Mouse (Mus musculus) hindbrain, embryonic 15.5 days (tissue): ENCODE measurements around the gene Pdia5. TPM values are rescaled to one million over a fixed set of nuclear protein-coding genes. Genes with fewer than 3 reads are reported as not detected.

Experiments
- ATAC-seq: fragments of 200-750 bp; cut with Nextera tagmentation; 2 replicates; pipeline ENCODE4 v1.8.0; 2017; ENCODE audit warnings: low read depth, moderate number of reproducible peaks, moderate TSS enrichment; ENCODE audit not compliant: low FRiP score
- H3K27ac ChIP-seq: fragments of 300-500 bp; sonication (generic); replicated peaks from 2 replicates; pipeline ENCODE4 v1.5.1; 2015; ENCODE audit warnings: mild to moderate bottlenecking, inconsistent platforms
- H3K27me3 ChIP-seq: fragments of 300-500 bp; sonication (generic); 2 replicates; pipeline ENCODE4 v1.6.1; 2015; ENCODE audit warnings: control low read depth, inconsistent platforms
- H3K36me3 ChIP-seq: fragments of 300-500 bp; sonication (generic); 2 replicates; pipeline ENCODE4 v1.6.1; 2015; ENCODE audit warnings: control low read depth, inconsistent platforms
- H3K4me1 ChIP-seq: fragments of 300-500 bp; sonication (generic); replicated peaks from 2 replicates; pipeline ENCODE4 v1.6.1; 2015; ENCODE audit warnings: control low read depth, inconsistent platforms
- H3K4me2 ChIP-seq: fragments of 300-500 bp; sonication (generic); 2 replicates; pipeline ENCODE4 v1.6.1; 2015; ENCODE audit warnings: moderate library complexity, mild to moderate bottlenecking, inconsistent platforms
- H3K4me3 ChIP-seq: fragments of 300-500 bp; sonication (generic); 2 replicates; pipeline ENCODE4 v1.5.1; 2015; ENCODE audit warnings: mild to moderate bottlenecking, inconsistent platforms
- H3K9ac ChIP-seq: fragments of 300-500 bp; sonication (generic); 2 replicates; pipeline ENCODE4 v1.6.1; 2015; ENCODE audit warnings: inconsistent platforms
- H3K9me3 ChIP-seq: fragments of 300-500 bp; sonication (generic); 2 replicates; pipeline ENCODE4 v1.6.1; 2016; ENCODE audit warnings: control low read depth, inconsistent platforms
- WGBS: fragments of 180-500 bp; shearing (Covaris S2); methylation state at CpG from one replicate; pipeline ENCODE4 v1.1.7; 2015; 5-methylcytosine and 5-hydroxymethylcytosine counted together
- polyA plus RNA-seq: library from polyadenylated mRNA; unstranded; fragments of >200 nt; fragmentation: Nextera tagmentation; extraction: Ambion mirVana; gene quantifications from 2 replicates; pipeline ENCODE4 v1.2.1, GENCODE M21; 2015

Pdia5 gene
- polyA plus RNA-seq, 1 experiment from 2014 or later = 14.5 TPM

DNA sequence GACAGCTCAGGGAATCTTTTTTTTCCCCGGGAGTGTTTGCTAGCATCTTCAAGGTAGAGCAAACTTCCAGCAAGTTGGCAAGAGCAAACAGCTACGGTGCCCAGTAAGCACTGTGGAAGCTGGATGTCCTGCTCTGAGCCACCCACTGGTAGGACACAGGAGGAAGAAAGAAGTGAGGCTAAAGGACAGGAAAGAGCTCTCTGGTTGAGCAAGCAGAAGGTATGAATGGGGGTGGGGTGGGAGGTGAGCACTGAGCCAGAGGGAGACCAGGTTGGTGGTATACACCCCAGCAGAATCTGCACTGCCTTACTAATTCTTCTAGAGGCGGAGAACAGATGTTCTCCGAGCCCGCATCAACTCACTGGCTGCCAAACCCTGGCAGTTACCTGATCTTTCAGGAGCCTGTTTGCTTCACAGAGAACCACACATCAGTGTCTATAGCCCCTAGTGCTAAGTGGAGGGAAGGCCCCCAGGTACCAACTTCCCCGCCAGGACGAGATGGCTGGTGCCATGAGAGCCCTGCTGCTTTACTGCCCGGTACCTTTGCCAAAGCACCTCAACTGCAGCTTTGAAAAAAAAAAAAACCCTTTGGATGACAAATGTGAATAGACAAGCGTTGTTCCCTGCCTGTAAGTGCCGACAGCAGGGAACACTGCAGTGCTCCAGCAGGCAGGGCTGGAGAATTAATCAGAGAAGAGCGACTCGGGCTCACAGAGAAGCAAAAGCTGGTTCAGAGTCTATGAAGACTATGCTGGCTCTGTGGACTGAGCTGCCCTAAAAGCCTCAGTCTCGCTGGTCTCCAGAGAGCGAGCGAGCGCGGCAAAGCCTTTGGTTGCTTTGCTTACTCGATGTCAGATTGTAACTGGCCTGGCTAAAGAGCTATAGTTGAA is 67.2 kb downstream of the Pdia5 start:
- H3K9ac ChIP-seq = no peak overlapping the region
- no peaks in the 10 kb centered on the region for H3K9me3 ChIP-seq
- H3K4me2 ChIP-seq = no peak overlapping the region
- no peak overlapping the region for H3K4me3 ChIP-seq
- no peaks in the 10 kb centered on the region for H3K27me3 ChIP-seq
- 51% methylated on average over 18 of the region's 18 CpGs for WGBS
- peak overlapping the region; percentile 56 for H3K27ac ChIP-seq
- peak; percentile 51; the same call in 1 of the 2 replicates for ATAC-seq
- peaks cover 14% of the 10 kb centered on the region for H3K4me1 ChIP-seq
- no peaks in the 10 kb centered on the region for H3K36me3 ChIP-seq

DNA sequence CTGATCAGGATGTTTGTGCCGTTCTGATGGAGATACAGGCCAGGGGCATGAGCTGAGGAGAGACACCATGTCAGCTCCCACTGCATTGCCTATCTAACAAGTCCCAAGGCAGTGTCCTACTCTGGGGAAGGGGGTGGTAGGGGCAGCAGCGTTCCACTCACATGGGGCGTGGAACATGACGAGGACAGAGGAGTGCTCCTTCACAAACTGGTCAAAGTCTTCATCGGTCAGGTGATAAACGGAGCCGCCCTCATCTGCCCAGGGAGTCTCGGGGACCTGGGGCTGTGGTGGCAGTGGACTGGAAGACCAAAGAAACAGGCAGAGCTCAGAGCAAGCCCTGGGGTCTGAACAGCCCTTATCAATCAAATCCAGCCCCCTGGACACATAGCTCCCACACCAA is 68.0 kb downstream of the Pdia5 start:
- 94% methylated on average over 8 of the region's 8 CpGs for WGBS

DNA sequence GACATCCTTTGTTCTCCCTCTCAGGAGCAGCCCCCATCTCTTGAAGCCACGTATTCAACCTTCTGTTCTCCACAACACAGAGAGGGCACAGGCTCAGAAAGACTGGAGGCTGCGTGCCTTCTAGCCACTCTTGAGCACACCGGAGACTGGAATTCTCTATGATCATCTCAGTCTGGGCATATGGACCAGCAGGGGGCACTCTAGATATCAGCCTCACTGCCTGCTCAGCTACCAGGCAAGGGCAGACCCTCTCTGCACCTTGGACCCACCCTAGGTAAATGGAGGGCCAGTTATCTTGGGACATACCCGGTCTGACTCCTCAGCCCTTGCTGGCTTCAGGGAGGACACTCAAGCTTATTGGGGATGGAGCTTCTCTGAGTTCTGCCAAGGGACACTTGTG is 68.5 kb downstream of the Pdia5 start:
- 0 out of 2 replicates have a peak, but pooled peaks have one; percentile 10 for ATAC-seq
- Histone ChIP-seq H3K9ac (no peak overlapping the region), H3K9me3 (no peaks in the 10 kb centered on the region), H3K4me3 (no peak overlapping the region), H3K4me2 (no peak overlapping the region), H3K27ac (no peak overlapping the region), H3K27me3 (no peaks in the 10 kb centered on the region), H3K4me1 (peaks cover 14% of the 10 kb centered on the region), H3K36me3 (no peaks in the 10 kb centered on the region)
- 77% methylated on average over 4 of the region's 4 CpGs for WGBS

More for the DNA sequence above, 68.0 kb downstream of the Pdia5 start:
- Histone ChIP-seq H3K4me1 (peaks cover 14% of the 10 kb centered on the region), H3K4me3 (no peak overlapping the region), H3K4me2 (no peak overlapping the region), H3K9ac (no peak overlapping the region), H3K27ac (no peak overlapping the region), H3K9me3 (no peaks in the 10 kb centered on the region), H3K27me3 (no peaks in the 10 kb centered on the region), H3K36me3 (no peaks in the 10 kb centered on the region)
- ATAC-seq = no peak

DNA sequence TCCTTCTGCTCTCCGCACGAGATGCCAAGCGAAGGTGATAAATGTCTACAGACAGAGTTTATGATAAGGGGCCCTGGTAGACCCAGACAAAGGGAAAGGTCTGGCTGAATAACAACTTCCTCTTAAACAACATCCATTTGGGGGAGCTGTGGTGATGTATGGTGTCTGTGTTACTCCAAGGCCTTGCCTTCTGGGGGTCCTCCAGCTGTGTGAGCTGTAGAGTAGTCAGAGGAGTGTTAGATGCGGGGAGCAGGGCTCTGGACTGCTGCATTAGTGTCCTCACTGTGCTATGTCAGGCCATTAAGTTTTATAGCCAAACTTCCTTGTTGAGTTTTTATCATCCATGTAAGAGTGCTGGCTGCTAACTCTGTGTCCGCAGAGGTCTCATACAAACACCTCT is 76.1 kb downstream of the Pdia5 start:
- Histone ChIP-seq H3K36me3 (no peaks in the 10 kb centered on the region), H3K4me2 (no peak overlapping the region), H3K9me3 (no peaks in the 10 kb centered on the region), H3K27ac (no peak overlapping the region), H3K4me1 (no peaks in the 10 kb centered on the region), H3K4me3 (no peak overlapping the region), H3K27me3 (no peaks in the 10 kb centered on the region), H3K9ac (no peak overlapping the region)
- ATAC-seq = no peak
- WGBS = 88% methylated on average over 5 of the region's 5 CpGs

DNA sequence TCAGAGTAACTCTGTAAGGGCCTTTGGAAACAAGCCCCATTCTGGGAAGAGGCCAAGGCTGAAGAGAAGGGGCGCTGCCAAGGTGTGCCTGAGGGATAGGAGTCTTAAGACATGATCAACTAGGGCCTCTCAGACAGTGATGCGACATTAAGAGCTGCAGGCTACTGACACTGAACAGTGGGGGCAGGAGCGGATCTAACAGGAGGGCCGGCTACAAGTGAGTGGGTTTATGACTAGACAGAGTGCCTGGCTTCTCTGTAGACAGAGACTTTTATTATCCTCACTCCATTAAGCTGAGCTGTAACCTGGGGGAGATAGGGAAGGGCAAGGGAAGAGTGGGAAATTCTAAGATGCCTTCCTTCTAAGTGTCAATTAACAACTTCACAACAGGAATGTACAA is 84.0 kb downstream of the Pdia5 start:
- H3K27ac ChIP-seq = no peak overlapping the region

DNA sequence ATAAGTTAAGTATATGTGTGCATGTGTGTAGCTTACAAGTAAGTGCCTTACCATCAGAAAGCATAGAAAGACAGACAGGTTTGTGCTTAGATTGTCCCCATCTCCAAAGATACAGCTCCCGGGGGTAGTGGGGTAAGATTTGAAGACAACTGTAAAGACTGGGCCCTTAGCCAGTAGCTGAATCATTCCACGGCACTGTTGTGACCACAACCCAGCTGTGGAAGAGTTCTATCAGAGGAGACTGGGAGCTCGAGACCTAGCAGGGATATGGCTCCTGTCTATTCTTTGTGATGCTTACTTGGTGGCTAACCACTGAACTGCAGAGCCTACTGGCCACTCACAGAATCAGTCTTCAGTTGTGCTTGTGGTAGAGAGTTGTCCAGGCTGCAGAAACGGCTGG is 84.5 kb downstream of the Pdia5 start:
- WGBS = 91% methylated on average over 4 of the region's 4 CpGs
- no peak overlapping the region for H3K27ac ChIP-seq
- no peaks in the 10 kb centered on the region for H3K4me1 ChIP-seq
- no peak for ATAC-seq
- no peak overlapping the region for H3K4me3 ChIP-seq
- no peaks in the 10 kb centered on the region for H3K27me3 ChIP-seq
- H3K36me3 ChIP-seq = no peaks in the 10 kb centered on the region
- no peak overlapping the region for H3K4me2 ChIP-seq
- H3K9ac ChIP-seq = no peak overlapping the region
- H3K9me3 ChIP-seq = no peaks in the 10 kb centered on the region

More for the DNA sequence above, 84.0 kb downstream of the Pdia5 start:
- H3K4me3 ChIP-seq = no peak overlapping the region
- 74% methylated on average over 4 of the region's 4 CpGs for WGBS
- no peak overlapping the region for H3K4me2 ChIP-seq
- H3K9ac ChIP-seq = no peak overlapping the region
- no peaks in the 10 kb centered on the region for H3K4me1 ChIP-seq
- H3K27me3 ChIP-seq = no peaks in the 10 kb centered on the region
- no peak for ATAC-seq
- H3K36me3 ChIP-seq = no peaks in the 10 kb centered on the region
- no peaks in the 10 kb centered on the region for H3K9me3 ChIP-seq

DNA sequence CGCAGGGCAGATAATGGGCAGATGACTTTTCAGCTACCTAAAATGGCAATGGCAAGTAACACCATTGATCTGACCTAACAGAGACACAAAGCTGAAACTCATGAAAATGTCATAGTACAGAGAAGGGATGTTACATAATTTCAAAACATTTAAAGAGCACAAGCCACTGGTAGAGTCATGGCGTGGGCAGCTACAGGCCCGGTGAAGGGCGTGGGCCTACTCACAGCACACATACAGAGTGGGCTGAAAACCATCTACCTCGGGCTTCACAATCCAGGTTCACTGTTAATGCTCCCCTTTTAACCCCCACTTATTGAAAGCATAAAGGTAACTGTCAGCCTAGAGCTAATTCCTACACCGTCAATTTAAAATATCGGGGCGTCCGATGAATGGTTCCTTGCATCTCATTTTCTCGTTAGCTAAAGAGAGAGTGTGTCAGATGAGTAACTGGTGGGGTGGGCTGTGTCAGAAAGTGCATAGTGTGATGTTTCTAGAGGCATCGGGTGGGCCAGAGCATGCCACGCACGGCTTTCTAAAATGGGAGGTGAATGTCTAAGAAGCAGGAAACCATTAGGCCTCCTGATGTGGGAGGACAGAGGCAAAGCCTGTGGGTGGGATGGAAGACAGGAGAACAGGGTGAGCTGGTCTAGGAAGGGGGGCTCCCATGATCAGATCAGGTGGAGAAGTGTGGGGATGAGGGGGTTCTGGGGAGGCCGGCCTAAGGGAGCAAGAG is 85.2 kb downstream of the Pdia5 start:
- Histone ChIP-seq H3K4me2 (no peak overlapping the region), H3K9ac (no peak overlapping the region), H3K4me1 (no peaks in the 10 kb centered on the region), H3K27me3 (no peaks in the 10 kb centered on the region), H3K27ac (no peak overlapping the region), H3K9me3 (no peaks in the 10 kb centered on the region), H3K4me3 (no peak overlapping the region), H3K36me3 (no peaks in the 10 kb centered on the region)
- WGBS = 89% methylated on average over 14 of the region's 14 CpGs
- no peak for ATAC-seq

DNA sequence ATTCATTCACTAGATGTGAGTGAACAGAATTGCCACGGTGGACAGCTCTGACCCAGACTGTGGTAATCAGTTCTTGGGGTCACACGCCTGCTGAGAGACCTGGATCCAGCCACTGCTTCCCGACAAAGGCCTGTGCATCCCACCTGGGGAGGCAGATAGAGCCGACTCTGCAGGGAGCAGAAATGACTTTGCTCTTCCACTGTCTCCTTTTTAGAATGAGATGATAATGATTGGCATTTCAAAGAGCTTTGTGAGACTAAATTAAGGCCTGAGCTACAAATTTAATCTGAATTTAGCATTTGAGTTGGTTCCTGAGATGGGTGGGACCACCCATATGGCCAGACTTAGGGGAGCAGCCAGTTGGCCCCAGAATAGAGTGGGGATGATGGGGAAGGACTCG is 85.8 kb downstream of the Pdia5 start:
- no peak overlapping the region for H3K4me2 ChIP-seq
- ATAC-seq = no peak
- no peaks in the 10 kb centered on the region for H3K27me3 ChIP-seq
- WGBS = 52% methylated on average over 5 of the region's 5 CpGs
- no peaks in the 10 kb centered on the region for H3K9me3 ChIP-seq
- H3K27ac ChIP-seq = no peak overlapping the region
- H3K36me3 ChIP-seq = no peaks in the 10 kb centered on the region
- no peaks in the 10 kb centered on the region for H3K4me1 ChIP-seq
- H3K9ac ChIP-seq = no peak overlapping the region
- no peak overlapping the region for H3K4me3 ChIP-seq

DNA sequence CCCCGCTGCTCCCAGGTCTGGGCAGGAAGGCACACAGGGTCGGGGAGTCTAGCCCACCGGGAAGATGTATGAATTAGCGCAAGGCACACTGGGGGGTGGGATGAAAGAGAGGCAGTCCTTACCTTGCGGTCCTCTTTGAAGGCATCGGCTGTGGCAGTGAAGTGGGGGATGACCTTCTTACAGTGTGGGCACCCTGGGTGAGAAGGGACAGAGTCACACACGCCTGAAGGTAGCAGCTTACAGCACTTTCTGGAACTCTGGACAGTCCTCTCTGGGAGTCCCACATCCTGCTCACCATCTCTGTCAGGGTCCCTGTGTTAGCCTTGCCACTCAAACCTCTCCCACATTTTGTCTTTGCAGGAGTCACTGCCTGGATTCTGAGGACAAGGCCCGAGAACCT is 86.8 kb downstream of the Pdia5 start:
- Histone ChIP-seq H3K9ac (no peak overlapping the region), H3K4me1 (no peaks in the 10 kb centered on the region), H3K4me2 (no peak overlapping the region), H3K9me3 (no peaks in the 10 kb centered on the region), H3K36me3 (no peaks in the 10 kb centered on the region), H3K27ac (no peak overlapping the region), H3K4me3 (no peak overlapping the region), H3K27me3 (no peaks in the 10 kb centered on the region)
- WGBS = 87% methylated on average over 8 of the region's 8 CpGs
- no peak for ATAC-seq

DNA sequence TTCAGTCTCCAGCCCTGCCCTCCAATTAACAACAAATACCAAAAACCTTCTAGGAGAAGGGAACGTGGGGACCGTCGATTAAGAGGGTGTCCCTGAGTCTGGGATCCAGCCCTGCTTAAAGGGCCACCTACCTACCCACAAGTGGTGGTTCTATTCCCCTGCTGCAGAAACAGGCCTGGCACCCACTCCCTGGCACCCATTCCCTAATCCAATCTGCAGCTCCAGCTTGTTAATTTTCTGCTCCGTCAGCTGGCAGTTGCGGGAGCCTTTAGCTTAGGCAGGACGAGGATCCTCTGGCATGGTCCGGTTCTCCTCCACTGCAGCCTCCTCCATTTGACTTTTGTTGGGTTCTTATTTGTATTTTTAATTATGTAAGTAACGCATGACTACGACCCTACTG is 87.3 kb downstream of the Pdia5 start:
- Histone ChIP-seq H3K27ac (no peak overlapping the region), H3K9ac (no peak overlapping the region), H3K9me3 (no peaks in the 10 kb centered on the region), H3K27me3 (no peaks in the 10 kb centered on the region), H3K36me3 (no peaks in the 10 kb centered on the region), H3K4me3 (no peak overlapping the region), H3K4me2 (no peak overlapping the region), H3K4me1 (no peaks in the 10 kb centered on the region)
- ATAC-seq = no peak
- 84% methylated on average over 9 of the region's 9 CpGs for WGBS

DNA sequence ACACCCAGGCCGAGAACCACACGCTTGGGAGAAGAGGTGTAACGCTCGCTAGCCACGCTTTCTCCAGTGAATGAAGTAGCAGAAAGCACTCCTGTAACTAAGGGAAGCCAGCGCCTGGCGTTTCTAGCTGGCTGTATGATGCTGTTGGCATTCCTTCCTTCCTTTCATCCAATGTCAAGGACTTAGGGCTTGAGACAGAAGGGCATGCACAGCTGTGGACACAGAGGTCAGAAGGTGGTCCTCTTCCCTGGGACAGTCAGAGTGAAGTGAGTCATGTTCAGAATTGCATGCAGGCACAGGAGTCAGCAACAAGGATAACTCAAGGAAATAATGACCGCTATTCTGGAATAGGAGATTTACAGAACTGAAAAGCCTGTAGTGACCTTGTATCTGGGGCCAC is 97.9 kb downstream of the Pdia5 start:
- WGBS = 80% methylated on average over 8 of the region's 8 CpGs

DNA sequence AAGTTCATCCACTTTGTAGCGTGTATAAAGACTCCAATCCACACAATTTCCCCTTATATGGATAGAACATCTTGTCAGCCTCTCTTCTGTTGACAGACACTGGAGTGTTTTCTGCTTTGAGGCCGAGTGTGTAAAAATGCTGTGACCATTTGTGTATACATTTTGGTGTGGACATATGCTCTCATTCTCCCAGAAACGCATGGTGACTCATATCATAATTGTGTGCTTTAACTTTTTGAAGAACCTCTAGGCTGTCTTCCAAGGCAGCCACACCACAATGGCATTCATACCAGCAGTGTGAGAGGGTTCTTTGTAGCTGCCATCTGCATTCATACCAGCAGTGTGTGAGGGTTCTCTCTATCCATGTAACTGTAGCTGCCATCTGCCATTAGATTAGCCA is 105.0 kb downstream of the Pdia5 start:
- H3K9me3 ChIP-seq = no peaks in the 10 kb centered on the region
- no peak overlapping the region for H3K9ac ChIP-seq
- no peaks in the 10 kb centered on the region for H3K27me3 ChIP-seq
- no peaks in the 10 kb centered on the region for H3K4me1 ChIP-seq
- H3K4me2 ChIP-seq = no peak overlapping the region
- no peaks in the 10 kb centered on the region for H3K36me3 ChIP-seq
- 87% methylated on average over 3 of the region's 3 CpGs for WGBS
- ATAC-seq = no peak
- no peak overlapping the region for H3K27ac ChIP-seq
- no peak overlapping the region for H3K4me3 ChIP-seq

More for the DNA sequence above, 97.9 kb downstream of the Pdia5 start:
- no peaks in the 10 kb centered on the region for H3K4me1 ChIP-seq
- no peak overlapping the region for H3K4me3 ChIP-seq
- ATAC-seq = no peak
- no peak overlapping the region for H3K27ac ChIP-seq
- no peak overlapping the region for H3K4me2 ChIP-seq
- no peaks in the 10 kb centered on the region for H3K27me3 ChIP-seq
- H3K9me3 ChIP-seq = no peaks in the 10 kb centered on the region
- peaks cover 15% of the 10 kb centered on the region; the same call in 1 of the 2 replicates for H3K36me3 ChIP-seq
- no peak overlapping the region for H3K9ac ChIP-seq
